Mouse (Mus musculus): ENCODE data around the gene Gm21988. TPM values are rescaled to one million over a fixed set of nuclear protein-coding genes. Genes with fewer than 3 reads are reported as not detected.

Gm21988 gene
- total and polyA plus RNA-seq, 2 experiments from 2014 or later, result 3.4 to 20.1 TPM

DNA sequence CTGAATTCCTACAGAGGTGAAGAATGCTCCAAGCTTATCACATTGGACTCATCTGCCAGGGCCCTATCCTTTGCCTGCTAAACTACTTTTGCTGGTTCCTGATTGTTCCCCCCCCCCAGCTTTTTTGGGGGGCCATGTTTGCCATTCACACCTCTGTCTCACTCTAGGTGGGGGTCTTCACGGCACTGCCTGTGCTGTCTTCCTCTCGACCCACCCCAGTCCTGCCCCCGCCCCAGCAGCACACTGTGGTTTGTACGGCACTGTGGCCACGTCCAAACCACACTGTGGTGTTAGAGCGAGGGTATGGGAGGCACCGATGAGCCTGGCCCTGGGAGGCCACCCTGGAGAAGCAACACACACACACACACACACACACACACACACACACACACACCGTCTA lies 5.1 kb downstream of the Gm21988 start:
- no peak for ATAC-seq (ENCODE audit: low FRiP score)
- TF ChIP-seq CTCF (IDR thresholded peaks at IDR 0.05), result no peak
- no peak overlapping the region for H3K4me3 ChIP-seq (ENCODE audit: low read depth, low read length)

DNA sequence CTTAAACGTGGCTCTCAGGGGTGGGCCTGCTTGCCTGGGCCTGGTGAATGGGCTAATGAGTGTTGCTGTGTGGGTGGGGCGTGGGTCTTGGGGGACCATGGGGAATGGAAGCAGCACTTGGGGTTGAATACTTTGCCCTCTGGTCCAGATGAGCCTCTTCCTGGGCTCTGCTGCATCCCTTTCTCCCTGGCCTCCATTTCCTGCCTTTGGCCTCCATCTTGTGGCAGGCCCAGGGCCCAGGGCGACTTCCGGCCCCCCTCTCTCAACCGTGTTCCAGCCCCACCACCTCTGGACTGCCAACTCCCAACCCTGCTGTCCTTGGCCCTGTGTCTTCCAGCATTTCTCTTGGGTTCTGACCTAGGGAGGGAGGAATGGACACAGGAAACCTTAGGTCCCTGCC lies 5.6 kb downstream of the Gm21988 start:
- Histone ChIP-seq H3K4me2 (ENCODE audit: low read depth, low read length, poor library complexity, severe bottlenecking) (no peak overlapping the region), H3K4me3 (ENCODE audit: low read depth, low read length) (no peak overlapping the region), H3K27me3 (ENCODE audit: insufficient read depth, low read length) (peaks cover 12% of the 10 kb centered on the region), H3K4me1 (ENCODE audit: insufficient read depth, low read length) (peaks cover 9% of the 10 kb centered on the region; the same call in 1 of the 2 replicates), H3K9ac (replicated peaks; ENCODE audit: low read length, poor library complexity, severe bottlenecking) (no peak overlapping the region), H3K9me3 (ENCODE audit: low read length) (no peaks in the 10 kb centered on the region), H3K36me3 (ENCODE audit: insufficient read depth, low read length) (peaks cover 15% of the 10 kb centered on the region; the same call in 1 of the 2 replicates), H3K27ac (ENCODE audit: low read depth, low read length) (no peak overlapping the region)
- no peak for ATAC-seq (ENCODE audit: low FRiP score)
- DNase-seq (ENCODE audit: low spot score), result no peak
- WGBS, result 60% methylated on average over 5 of the region's 5 CpGs
- no peak for TF ChIP-seq CTCF (IDR thresholded peaks at IDR 0.05)

More for the DNA sequence above, 5.1 kb downstream of the Gm21988 start:
- Histone ChIP-seq H3K36me3 (ENCODE audit: insufficient read depth, low read length) (peaks cover 15% of the 10 kb centered on the region; the same call in 1 of the 2 replicates), H3K27ac (ENCODE audit: low read depth, low read length) (no peak overlapping the region), H3K9me3 (ENCODE audit: low read length) (no peaks in the 10 kb centered on the region), H3K4me1 (ENCODE audit: insufficient read depth, low read length) (peaks cover 9% of the 10 kb centered on the region; the same call in 1 of the 2 replicates), H3K4me2 (ENCODE audit: low read depth, low read length, poor library complexity, severe bottlenecking) (no peak overlapping the region), H3K27me3 (ENCODE audit: insufficient read depth, low read length) (peaks cover 8% of the 10 kb centered on the region), H3K9ac (replicated peaks; ENCODE audit: low read length, poor library complexity, severe bottlenecking) (no peak overlapping the region)
- 89% methylated on average over 8 of the region's 8 CpGs for WGBS
- DNase-seq (ENCODE audit: low spot score), result no peak

DNA sequence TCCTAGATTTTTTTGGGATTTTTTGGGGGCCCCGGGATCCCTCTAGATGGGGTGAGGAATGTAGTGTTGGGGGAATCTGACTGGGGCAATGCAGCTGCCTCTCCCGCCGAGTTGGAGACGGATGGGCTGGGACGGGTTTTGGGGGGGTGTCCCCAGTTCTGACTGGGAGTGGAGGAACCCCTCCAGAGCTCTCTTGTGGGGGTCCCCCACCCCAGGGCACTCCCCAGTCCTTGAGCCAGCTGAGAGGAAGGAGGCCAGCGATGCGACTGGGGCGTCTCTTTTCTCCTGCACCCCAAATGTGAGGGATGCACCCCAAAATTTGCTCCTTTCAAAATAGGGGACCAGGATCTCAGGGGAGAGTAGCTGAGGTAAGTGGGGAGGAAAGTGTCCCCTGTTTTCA lies 6.6 kb downstream of the Gm21988 start:
- WGBS, result 38% methylated on average over 8 of the region's 8 CpGs
- DNase-seq (ENCODE audit: low spot score) (no peak), ATAC-seq (ENCODE audit: low FRiP score) (no peak)
- H3K9ac ChIP-seq (replicated peaks; ENCODE audit: low read length, poor library complexity, severe bottlenecking), result peak overlapping the region; percentile 51
- H3K4me3 ChIP-seq (ENCODE audit: low read depth, low read length), result peak overlapping the region; percentile 32
- H3K36me3 ChIP-seq (ENCODE audit: insufficient read depth, low read length), result peaks cover 15% of the 10 kb centered on the region; the same call in 1 of the 2 replicates
- TF ChIP-seq CTCF (IDR thresholded peaks at IDR 0.05), result no peak
- peaks cover 7% of the 10 kb centered on the region; the same call in 1 of the 2 replicates for H3K4me1 ChIP-seq (ENCODE audit: insufficient read depth, low read length)
- peaks cover 17% of the 10 kb centered on the region for H3K27me3 ChIP-seq (ENCODE audit: insufficient read depth, low read length)
- H3K9me3 ChIP-seq (ENCODE audit: low read length), result no peaks in the 10 kb centered on the region
- H3K4me2 ChIP-seq (ENCODE audit: low read depth, low read length, poor library complexity, severe bottlenecking), result peak overlapping the region; percentile 52
- H3K27ac ChIP-seq (ENCODE audit: low read depth, low read length), result no peak overlapping the region

DNA sequence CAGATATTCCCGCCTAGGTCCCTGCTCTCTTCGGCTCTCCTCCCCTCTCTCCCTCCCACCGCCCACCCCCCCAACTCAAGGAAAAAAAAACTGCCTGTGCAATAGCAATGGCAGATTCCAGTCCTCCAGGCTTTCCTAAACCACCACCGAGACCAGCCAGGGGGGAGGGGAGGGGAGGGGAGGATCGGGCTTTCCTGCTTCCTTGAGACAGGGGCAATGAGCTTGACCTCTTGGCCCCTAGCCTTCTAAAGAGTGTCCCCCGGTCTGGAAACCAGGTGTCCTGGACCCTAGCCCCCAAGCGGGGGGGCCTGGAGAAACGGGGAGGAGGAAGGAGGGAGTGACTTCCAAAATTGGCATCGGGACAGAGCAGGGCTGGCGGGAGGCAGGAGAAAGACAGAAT lies 7.1 kb downstream of the Gm21988 start:
- Histone ChIP-seq H3K4me1 (ENCODE audit: insufficient read depth, low read length) (peaks cover 7% of the 10 kb centered on the region; the same call in 1 of the 2 replicates), H3K4me3 (ENCODE audit: low read depth, low read length) (peak overlapping the region; percentile 32), H3K27ac (ENCODE audit: low read depth, low read length) (no peak overlapping the region), H3K4me2 (ENCODE audit: low read depth, low read length, poor library complexity, severe bottlenecking) (peak overlapping the region; percentile 52), H3K27me3 (ENCODE audit: insufficient read depth, low read length) (peaks cover 21% of the 10 kb centered on the region), H3K36me3 (ENCODE audit: insufficient read depth, low read length) (peaks cover 15% of the 10 kb centered on the region; the same call in 1 of the 2 replicates), H3K9ac (replicated peaks; ENCODE audit: low read length, poor library complexity, severe bottlenecking) (peak overlapping the region; percentile 51), H3K9me3 (ENCODE audit: low read length) (no peaks in the 10 kb centered on the region)
- no peak for ATAC-seq (ENCODE audit: low FRiP score)
- WGBS, result 7% methylated on average over 7 of the region's 10 CpGs
- peak; percentile 61 for DNase-seq (ENCODE audit: low spot score)
- no peak for TF ChIP-seq CTCF (IDR thresholded peaks at IDR 0.05)

DNA sequence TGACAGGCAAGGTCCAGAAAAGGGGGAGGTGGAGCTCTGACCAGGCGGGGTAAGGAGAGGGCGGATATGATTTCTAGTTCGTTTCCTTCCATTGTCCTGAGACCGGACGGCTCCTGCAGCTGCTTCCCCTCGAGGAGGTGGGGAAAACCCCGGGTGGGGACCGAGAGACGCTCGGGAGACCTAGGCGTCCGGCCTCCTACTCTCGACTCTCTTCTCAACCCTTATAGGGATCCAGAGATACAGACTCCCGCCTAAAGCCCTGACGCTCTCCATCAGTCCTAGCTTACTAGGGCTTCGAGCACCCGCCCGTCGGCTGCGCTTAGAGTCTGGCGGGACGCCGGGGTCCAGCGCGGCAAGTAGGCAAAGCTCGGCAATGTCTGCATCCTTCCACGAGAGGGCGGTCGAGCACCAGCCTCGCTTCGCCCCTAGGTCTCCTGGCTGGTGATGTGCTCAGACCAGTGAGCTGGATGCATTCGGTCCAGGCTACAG lies 9.3 kb downstream of the Gm21988 start:
- no peak for ATAC-seq (ENCODE audit: low FRiP score)
- DNase-seq (ENCODE audit: low spot score), result peak; percentile 86
- H3K4me3 ChIP-seq (ENCODE audit: low read depth, low read length), result 0 out of 2 replicates have a peak overlapping the region, but pooled peaks have one; percentile 2
- no peaks in the 10 kb centered on the region for H3K9me3 ChIP-seq (ENCODE audit: low read length)
- H3K36me3 ChIP-seq (ENCODE audit: insufficient read depth, low read length), result peaks cover 9% of the 10 kb centered on the region; the same call in 1 of the 2 replicates
- peaks cover 24% of the 10 kb centered on the region for H3K27me3 ChIP-seq (ENCODE audit: insufficient read depth, low read length)
- WGBS, result 1% methylated on average over 32 of the region's 32 CpGs
- 0 out of 2 replicates have a peak overlapping the region, but pooled peaks have one; percentile 2 for H3K27ac ChIP-seq (ENCODE audit: low read depth, low read length)
- TF ChIP-seq CTCF (IDR thresholded peaks at IDR 0.05), result peak; percentile 94
- H3K4me1 ChIP-seq (ENCODE audit: insufficient read depth, low read length), result no peaks in the 10 kb centered on the region; the same call in 1 of the 2 replicates
- no peak overlapping the region for H3K9ac ChIP-seq (replicated peaks; ENCODE audit: low read length, poor library complexity, severe bottlenecking)
- peak overlapping the region; percentile 36 for H3K4me2 ChIP-seq (ENCODE audit: low read depth, low read length, poor library complexity, severe bottlenecking)

DNA sequence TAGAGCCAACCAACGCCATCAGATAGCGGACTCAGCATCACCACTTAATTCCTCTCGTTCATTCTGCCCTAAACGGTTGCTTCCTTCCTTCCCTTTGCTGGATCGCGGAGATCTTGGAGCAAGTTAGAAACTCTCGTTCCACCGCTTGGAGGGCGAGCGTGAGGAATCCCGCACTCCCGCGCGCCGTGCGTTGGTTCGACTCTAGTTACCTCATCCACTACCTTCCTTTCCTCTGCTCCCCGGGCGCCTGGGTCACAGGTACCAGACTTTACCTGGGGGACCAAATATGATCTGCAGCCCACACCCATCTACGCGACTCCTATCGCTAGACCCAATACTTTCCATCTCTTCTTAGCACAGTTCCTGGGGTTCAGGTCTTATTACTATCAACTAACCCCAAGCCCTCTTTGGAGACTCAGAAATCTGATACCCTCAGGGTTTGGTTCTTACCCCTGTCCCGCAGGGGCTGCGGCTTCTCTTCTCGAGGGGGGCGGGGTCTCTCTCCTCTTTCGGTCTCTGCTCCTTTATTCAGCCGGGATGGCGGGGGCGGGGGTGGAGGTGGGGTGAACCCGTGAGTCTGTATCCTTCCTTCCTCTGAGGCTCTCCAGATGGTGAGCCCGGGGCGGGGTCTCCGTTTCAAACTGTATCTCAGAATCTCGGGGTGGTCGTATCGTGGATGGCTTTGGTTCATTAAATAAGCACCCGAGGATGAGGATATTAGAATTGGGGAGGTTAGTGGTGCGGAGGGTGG lies 10.2 kb downstream of the Gm21988 start, which contains the start of gene Bcl6b:
Gene Bcl6b (minus strand): TSS at position 539 of the 751 bp plus-strand sequence.
- TF ChIP-seq CTCF (IDR thresholded peaks at IDR 0.05), result no peak
- Histone ChIP-seq H3K9ac (replicated peaks; ENCODE audit: low read length, poor library complexity, severe bottlenecking) (no peak within 1 kb of the TSS), H3K4me2 (ENCODE audit: low read depth, low read length, poor library complexity, severe bottlenecking) (peak within 1 kb of the TSS; percentile 45), H3K9me3 (ENCODE audit: low read length) (no peaks in the 10 kb centered on the region), H3K27me3 (ENCODE audit: insufficient read depth, low read length) (peaks cover 24% of the 10 kb centered on the region), H3K4me1 (ENCODE audit: insufficient read depth, low read length) (no peaks in the 10 kb centered on the region; the same call in 1 of the 2 replicates), H3K4me3 (ENCODE audit: low read depth, low read length) (peak within 1 kb of the TSS; percentile 29), H3K36me3 (ENCODE audit: insufficient read depth, low read length) (0 out of 2 replicates have a peak, but pooled peaks cover under 1% of the 10 kb centered on the region), H3K27ac (ENCODE audit: low read depth, low read length) (0 out of 2 replicates have a peak within 1 kb of the TSS, but pooled peaks have one; percentile 2)
- 2% methylated on average over 39 of the region's 39 CpGs for WGBS
- DNase-seq (ENCODE audit: low spot score), result no peak
- ATAC-seq (ENCODE audit: low FRiP score), result no peak
